Mouse (Mus musculus) hindbrain, embryonic 11.5 days (tissue): ENCODE data around the gene Rnd1. TPM values are rescaled to one million over a fixed set of nuclear protein-coding genes. Genes with fewer than 3 reads are reported as not detected.

Source experiments
- ATAC-seq: fragments of 200-750 bp; cut with Nextera tagmentation; 2 replicates; pipeline ENCODE4 v1.8.0; 2017; ENCODE audit warnings: mild to moderate bottlenecking, moderate TSS enrichment, moderate library complexity; ENCODE audit not compliant: low FRiP score
- DNase-seq: peaks from one replicate; pipeline ENCODE4 v3.0.0-alpha.2; 2015; ENCODE audit warnings: low spot score
- H3K27ac ChIP-seq: fragments of 300-500 bp; sonication (generic); 2 replicates; pipeline ENCODE4 v1.5.1; 2014; ENCODE audit warnings: mild to moderate bottlenecking, low read depth, low read length
- H3K27me3 ChIP-seq: fragments of 300-500 bp; sonication (generic); 2 replicates; pipeline ENCODE4 v1.6.1; 2014; ENCODE audit warnings: mild to moderate bottlenecking, low read length, moderate library complexity, mixed read lengths; ENCODE audit not compliant: control insufficient read depth, insufficient read depth
- H3K36me3 ChIP-seq: fragments of 300-500 bp; sonication (generic); 2 replicates; pipeline ENCODE4 v1.6.1; 2014; ENCODE audit warnings: mild to moderate bottlenecking, low read length, moderate library complexity, mixed read lengths; ENCODE audit not compliant: control insufficient read depth, insufficient read depth
- H3K4me1 ChIP-seq: fragments of 300-500 bp; sonication (generic); replicated peaks from 2 replicates; pipeline ENCODE4 v1.6.1; 2014; ENCODE audit warnings: low read length, mixed read lengths; ENCODE audit not compliant: control insufficient read depth, insufficient read depth
- H3K4me2 ChIP-seq: fragments of 300-500 bp; sonication (generic); replicated peaks from 2 replicates; pipeline ENCODE4 v1.6.1; 2014; ENCODE audit warnings: mild to moderate bottlenecking, low read depth, low read length
- H3K4me3 ChIP-seq: fragments of 300-500 bp; sonication (generic); 2 replicates; pipeline ENCODE4 v1.5.1; 2014; ENCODE audit warnings: low read depth, low read length
- H3K9ac ChIP-seq: fragments of 300-500 bp; sonication (generic); 2 replicates; pipeline ENCODE4 v1.6.1; 2014; ENCODE audit warnings: low read depth, low read length
- H3K9me3 ChIP-seq: fragments of 300-500 bp; sonication (generic); 2 replicates; pipeline ENCODE4 v1.6.1; 2016; ENCODE audit warnings: low read length; ENCODE audit not compliant: control insufficient read depth
- WGBS: fragments of 180-500 bp; shearing (Covaris S2); extraction: QIAGEN DNeasy Blood & Tissue Kit; methylation state at CpG from one replicate; pipeline ENCODE4 v1.1.7; 2014; 5-methylcytosine and 5-hydroxymethylcytosine counted together
- polyA plus RNA-seq: library from polyadenylated mRNA; unstranded; fragments of >200 nt; fragmentation: Nextera tagmentation; extraction: Ambion mirVana; gene quantifications from 2 replicates; pipeline ENCODE4 v1.2.1, GENCODE M21; 2014

Rnd1 gene
- polyA plus RNA-seq, 1 experiment from 2014 or later = 5.9 TPM

DNA sequence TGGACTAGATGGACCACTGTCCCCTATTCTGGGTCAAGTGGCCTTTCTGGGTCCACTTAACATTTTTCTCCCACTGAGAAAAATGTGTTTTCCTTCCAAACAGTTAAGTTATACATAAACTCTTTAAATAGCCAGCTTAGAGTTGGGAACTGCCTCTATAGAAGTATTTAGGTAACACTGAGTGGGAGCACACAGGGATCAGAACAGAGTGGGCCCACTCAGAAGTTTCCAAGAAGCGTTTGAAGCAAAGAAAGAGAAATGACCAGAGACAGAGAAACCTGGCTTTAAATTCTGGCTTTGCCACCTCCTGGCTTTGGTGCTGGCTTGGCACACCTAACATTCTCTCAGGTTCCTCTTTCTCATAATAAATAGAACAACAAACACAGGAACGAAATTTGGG, 12.4 kb upstream of the Rnd1 start:
- Histone ChIP-seq H3K36me3 (no peaks in the 10 kb centered on the region), H3K4me3 (no peak overlapping the region), H3K4me2 (no peak overlapping the region), H3K9me3 (no peaks in the 10 kb centered on the region), H3K9ac (no peak overlapping the region), H3K27ac (no peak overlapping the region), H3K4me1 (peaks cover 8% of the 10 kb centered on the region), H3K27me3 (no peaks in the 10 kb centered on the region)
- WGBS = 75% methylated on average over 2 of the region's 2 CpGs
- DNase-seq = no peak
- ATAC-seq = no peak

DNA sequence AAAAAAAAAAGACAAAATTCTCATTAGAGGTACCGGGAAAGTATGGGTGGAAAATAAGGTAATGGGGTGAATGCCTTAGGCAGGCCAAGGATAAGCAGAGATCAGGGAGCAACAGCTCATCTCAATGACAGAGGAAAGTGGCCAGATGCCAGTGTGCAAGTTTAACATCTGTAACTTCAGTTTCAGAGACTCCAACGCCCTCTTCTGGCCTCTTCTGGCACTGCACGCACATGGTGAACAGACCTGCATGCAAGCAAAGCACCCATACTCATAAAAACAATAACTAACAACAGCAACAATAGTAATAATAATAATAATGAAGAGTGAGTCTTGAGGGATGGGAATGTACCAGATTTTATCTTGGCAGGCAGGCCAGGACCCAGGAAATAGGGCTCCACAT, 8.7 kb upstream of the Rnd1 start:
- Histone ChIP-seq H3K36me3 (no peaks in the 10 kb centered on the region), H3K27ac (no peak overlapping the region), H3K27me3 (no peaks in the 10 kb centered on the region), H3K4me2 (no peak overlapping the region), H3K4me3 (no peak overlapping the region), H3K4me1 (peaks cover 3% of the 10 kb centered on the region), H3K9ac (no peak overlapping the region), H3K9me3 (no peaks in the 10 kb centered on the region)
- DNase-seq (no peak), ATAC-seq (no peak)
- 64% methylated on average over 3 of the region's 3 CpGs for WGBS

DNA sequence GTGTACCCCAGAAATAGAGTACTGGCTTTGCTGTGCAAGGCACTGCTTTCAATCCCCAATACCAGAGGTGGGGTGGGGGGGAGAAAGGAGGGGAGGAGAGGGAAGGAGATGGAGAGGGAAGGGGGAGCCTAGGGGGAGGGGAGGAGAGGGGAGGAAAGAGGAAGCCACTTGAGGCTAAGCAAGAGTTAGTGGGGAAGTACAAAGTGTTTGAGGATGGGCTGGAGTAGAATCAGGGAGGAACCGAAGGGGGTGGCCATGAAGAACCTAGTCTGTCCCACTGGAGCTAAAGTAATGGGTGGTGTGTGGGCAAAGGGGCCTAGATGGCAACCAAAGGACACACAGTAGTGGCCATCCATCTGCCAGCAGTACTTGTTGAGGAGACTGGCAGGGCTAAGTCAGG, 6.5 kb upstream of the Rnd1 start:
- ATAC-seq (no peak), DNase-seq (no peak)
- Histone ChIP-seq H3K9ac (no peak overlapping the region), H3K27me3 (no peaks in the 10 kb centered on the region), H3K9me3 (no peaks in the 10 kb centered on the region), H3K4me1 (no peaks in the 10 kb centered on the region), H3K4me3 (no peak overlapping the region), H3K4me2 (no peak overlapping the region), H3K36me3 (no peaks in the 10 kb centered on the region), H3K27ac (no peak overlapping the region)
- whole genome bisulfite sequencing = 86% methylated on average over 1 of the region's 1 CpGs

DNA sequence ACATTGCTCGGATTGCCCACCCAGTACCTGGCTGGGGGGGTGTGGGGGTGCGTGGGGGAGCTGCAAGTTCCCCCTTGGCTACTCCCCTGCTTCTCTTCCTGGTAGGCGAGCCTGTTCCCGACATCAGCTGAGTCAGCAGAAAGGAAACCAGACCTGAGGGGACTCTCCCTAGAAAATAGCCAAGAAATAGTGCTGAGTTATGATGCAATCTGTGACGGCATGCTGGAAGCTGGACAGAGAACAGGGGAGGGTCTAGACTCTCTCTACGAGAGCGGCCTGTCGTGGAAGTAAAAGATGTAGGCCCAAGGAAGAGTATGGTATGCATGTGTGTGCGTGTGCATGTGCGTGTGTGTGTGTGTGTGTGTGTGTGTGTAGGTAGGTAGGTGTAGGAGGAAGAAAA, 5.9 kb upstream of the Rnd1 start:
- Histone ChIP-seq H3K27me3 (no peaks in the 10 kb centered on the region), H3K9ac (no peak overlapping the region), H3K36me3 (no peaks in the 10 kb centered on the region), H3K27ac (no peak overlapping the region), H3K4me3 (no peak overlapping the region), H3K9me3 (no peaks in the 10 kb centered on the region), H3K4me2 (no peak overlapping the region), H3K4me1 (no peaks in the 10 kb centered on the region)
- ATAC-seq = no peak
- WGBS = 77% methylated on average over 10 of the region's 10 CpGs
- no peak for DNase-seq

DNA sequence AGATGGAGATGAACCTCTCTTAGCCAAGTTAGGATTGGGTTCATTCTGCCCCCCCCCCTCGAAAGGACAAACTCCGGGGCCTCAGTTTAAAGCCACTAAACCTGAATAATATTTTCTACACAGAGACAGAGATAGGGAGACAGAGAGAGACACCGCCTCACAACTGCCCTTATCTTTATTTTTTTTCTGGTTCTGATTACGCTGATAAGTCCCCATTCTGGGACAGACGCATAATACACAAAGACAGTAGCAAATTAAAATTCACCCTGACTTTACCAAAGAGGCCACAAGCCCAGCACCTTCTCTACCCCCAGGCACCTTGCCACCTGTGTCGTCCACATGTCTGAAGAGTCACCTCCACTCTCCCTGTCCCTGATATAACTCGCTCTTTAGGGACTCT, 4.4 kb upstream of the Rnd1 start:
- Histone ChIP-seq H3K4me2 (no peak overlapping the region), H3K36me3 (no peaks in the 10 kb centered on the region), H3K9ac (no peak overlapping the region), H3K27ac (no peak overlapping the region), H3K27me3 (no peaks in the 10 kb centered on the region), H3K9me3 (no peaks in the 10 kb centered on the region), H3K4me3 (no peak overlapping the region), H3K4me1 (no peaks in the 10 kb centered on the region)
- DNase-seq (no peak), ATAC-seq (no peak)
- 83% methylated on average over 7 of the region's 7 CpGs for WGBS

DNA sequence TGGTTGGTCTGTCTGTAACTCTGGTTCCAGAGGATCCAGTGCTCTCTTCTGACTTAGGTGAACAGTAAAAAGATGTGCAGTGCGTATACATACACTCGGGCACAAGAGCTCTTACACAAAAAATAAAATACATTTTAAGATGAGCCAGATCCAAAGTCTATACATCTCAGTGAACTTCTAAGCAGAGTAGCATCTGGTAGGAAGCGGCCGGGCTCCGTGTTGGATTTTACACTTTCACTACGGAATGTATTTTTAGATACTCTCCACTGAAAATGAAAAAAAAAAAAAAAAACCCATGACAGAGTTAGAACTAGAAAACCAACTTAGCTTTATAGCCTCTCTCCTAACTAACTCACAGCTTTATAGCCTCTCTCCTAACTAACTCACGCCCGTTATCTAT, 3.4 kb upstream of the Rnd1 start:
- Histone ChIP-seq H3K27ac (no peak overlapping the region), H3K9ac (no peak overlapping the region), H3K4me1 (peaks cover 3% of the 10 kb centered on the region; the same call in 1 of the 2 replicates), H3K4me2 (no peak overlapping the region), H3K36me3 (no peaks in the 10 kb centered on the region), H3K27me3 (peaks cover 8% of the 10 kb centered on the region), H3K4me3 (no peak overlapping the region), H3K9me3 (no peaks in the 10 kb centered on the region)
- DNase-seq = no peak
- ATAC-seq = no peak
- 93% methylated on average over 8 of the region's 8 CpGs for WGBS

DNA sequence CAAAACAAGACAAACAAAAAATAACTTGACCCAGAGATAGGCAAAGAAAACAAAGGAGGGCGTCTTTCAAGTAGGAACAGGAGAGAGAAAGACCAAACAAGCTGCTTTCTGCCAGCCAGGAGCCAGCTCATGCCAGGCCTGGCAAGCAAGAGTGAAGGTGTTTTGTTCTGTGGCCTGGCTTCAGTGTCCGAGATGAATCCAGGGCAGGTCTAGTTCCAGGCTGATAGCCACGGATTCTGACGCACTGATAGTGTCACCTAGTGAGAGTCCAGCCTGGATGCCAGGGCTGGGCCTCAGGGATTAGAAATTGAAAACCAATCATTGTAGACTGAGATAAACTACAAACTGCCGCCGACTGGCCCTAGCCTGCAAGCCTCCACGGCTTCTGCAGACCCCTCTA, 716 bp upstream of the Rnd1 start:
- Histone ChIP-seq H3K36me3 (no peaks in the 10 kb centered on the region), H3K4me1 (peaks cover 14% of the 10 kb centered on the region), H3K4me2 (no peak overlapping the region), H3K27me3 (peaks cover 11% of the 10 kb centered on the region), H3K9ac (no peak overlapping the region), H3K9me3 (no peaks in the 10 kb centered on the region), H3K27ac (0 out of 2 replicates have a peak overlapping the region, but pooled peaks have one; percentile 18), H3K4me3 (no peak overlapping the region)
- ATAC-seq (no peak), DNase-seq (no peak)
- WGBS = 68% methylated on average over 7 of the region's 7 CpGs

DNA sequence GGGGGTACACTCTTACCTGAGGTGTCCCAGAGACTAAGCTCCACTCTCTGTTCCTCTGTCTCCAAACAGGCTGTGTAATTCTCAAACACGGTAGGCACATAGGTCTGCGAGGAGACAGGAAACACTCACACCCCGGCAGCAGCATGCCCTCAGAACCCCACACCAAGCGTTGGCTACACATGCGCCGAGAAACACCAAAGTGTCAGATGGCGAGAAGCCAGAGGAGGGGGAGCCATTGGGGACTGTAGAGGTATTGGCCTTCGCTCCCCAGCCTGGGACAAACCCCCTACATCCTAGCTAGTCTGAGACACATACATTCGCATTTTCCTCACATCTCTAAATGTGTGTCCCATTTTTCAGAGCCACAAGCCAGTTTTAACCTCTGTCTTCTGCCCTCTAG, 790 bp downstream of the Rnd1 start:
- peaks cover 11% of the 10 kb centered on the region for H3K27me3 ChIP-seq
- no peak overlapping the region for H3K27ac ChIP-seq
- H3K9ac ChIP-seq = peak overlapping the region; percentile 59
- ATAC-seq (no peak), DNase-seq (no peak)
- H3K4me1 ChIP-seq = peaks cover 14% of the 10 kb centered on the region
- 3% methylated on average over 9 of the region's 9 CpGs for WGBS
- H3K4me2 ChIP-seq = peak overlapping the region; percentile 83
- H3K36me3 ChIP-seq = no peaks in the 10 kb centered on the region
- H3K9me3 ChIP-seq = no peaks in the 10 kb centered on the region
- H3K4me3 ChIP-seq = peak overlapping the region; percentile 47

DNA sequence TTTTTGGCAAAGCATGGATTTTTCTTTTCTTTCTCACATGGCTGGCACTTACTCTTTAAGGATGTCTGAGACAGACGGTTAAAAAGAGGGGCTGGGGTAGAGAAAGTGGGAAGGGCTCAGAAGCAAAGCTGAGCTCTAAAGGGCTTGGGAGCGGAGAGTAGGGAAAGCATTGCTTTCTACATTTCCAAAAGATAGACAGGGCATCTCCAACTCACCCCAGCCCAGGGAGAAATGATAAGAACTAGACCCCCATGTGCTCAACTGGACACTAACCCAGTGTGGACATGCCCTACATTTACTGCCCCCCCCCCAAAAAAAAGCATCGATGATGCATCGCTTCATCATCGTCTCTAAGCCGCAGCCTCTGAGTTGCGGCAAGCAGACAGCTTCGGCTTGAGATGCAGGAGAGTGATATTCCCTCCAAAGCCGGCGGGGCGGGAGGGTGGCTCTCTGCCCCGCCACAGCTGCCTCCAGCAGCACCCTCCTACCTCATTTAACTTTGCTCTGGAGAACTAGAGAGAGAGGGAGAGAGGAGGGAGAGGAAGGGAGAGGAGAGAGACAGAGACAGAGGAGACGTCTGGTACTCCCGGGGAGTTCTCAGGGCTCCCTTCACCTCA, 1.5 kb downstream of the Rnd1 start:
- Histone ChIP-seq H3K27ac (0 out of 2 replicates have a peak overlapping the region, but pooled peaks have one; percentile 1), H3K9me3 (no peaks in the 10 kb centered on the region), H3K27me3 (peaks cover 11% of the 10 kb centered on the region), H3K4me2 (peak overlapping the region; percentile 83), H3K9ac (peak overlapping the region; percentile 59), H3K36me3 (no peaks in the 10 kb centered on the region), H3K4me3 (peak overlapping the region; percentile 47), H3K4me1 (peaks cover 14% of the 10 kb centered on the region)
- DNase-seq (peak; percentile 48), ATAC-seq (no peak)
- WGBS = 6% methylated on average over 14 of the region's 14 CpGs
